Mouse (Mus musculus): ENCODE data around the gene Areg. TPM values are rescaled to one million over a fixed set of nuclear protein-coding genes. Genes with fewer than 3 reads are reported as not detected.

The Areg gene
- polyA plus RNA-seq, 1 experiment: not detected

- H3K4me1 ChIP-seq (ENCODE audit: control insufficient read depth, insufficient read depth, low read length): no peaks in the 10 kb centered on the region
- H3K9me3 ChIP-seq (replicated peaks; ENCODE audit: control insufficient read depth, insufficient read depth, low read length, poor library complexity, severe bottlenecking): no peaks in the 10 kb centered on the region
- TF ChIP-seq EP300 (IDR thresholded peaks at IDR 0.05; ENCODE audit: insufficient read depth, low read depth, low read length) (no peak), POLR2A (IDR thresholded peaks at IDR 0.05; ENCODE audit: insufficient read depth, low read length) (no peak), CTCF (IDR thresholded peaks at IDR 0.05; ENCODE audit: low read depth, low read length) (no peak)
- H3K4me3 ChIP-seq (ENCODE audit: low read depth, low read length): no peak overlapping the region
- H3K27ac ChIP-seq (ENCODE audit: insufficient read depth, low read length): no peak overlapping the region
- no peak overlapping the region for H3K9ac ChIP-seq (ENCODE audit: low read depth, poor library complexity, severe bottlenecking)
- no peaks in the 10 kb centered on the region for H3K36me3 ChIP-seq (ENCODE audit: control insufficient read depth, insufficient read depth, low read length, poor library complexity, severe bottlenecking)
- no peaks in the 10 kb centered on the region for H3K27me3 ChIP-seq (ENCODE audit: control insufficient read depth, insufficient read depth, low read length, poor library complexity, severe bottlenecking)
Observed at GRCm38 (mm10) chr5:91147001-91147400, 7.6 kb downstream of the Areg start.

- H3K4me3 ChIP-seq (ENCODE audit: low read depth, low read length): no peak overlapping the region
- H3K27me3 ChIP-seq (ENCODE audit: control insufficient read depth, insufficient read depth, low read length, poor library complexity, severe bottlenecking): no peaks in the 10 kb centered on the region
- H3K9me3 ChIP-seq (replicated peaks; ENCODE audit: control insufficient read depth, insufficient read depth, low read length, poor library complexity, severe bottlenecking): no peaks in the 10 kb centered on the region
- no peak overlapping the region for H3K27ac ChIP-seq (ENCODE audit: insufficient read depth, low read length)
- H3K9ac ChIP-seq (ENCODE audit: low read depth, poor library complexity, severe bottlenecking): no peak overlapping the region
- H3K36me3 ChIP-seq (ENCODE audit: control insufficient read depth, insufficient read depth, low read length, poor library complexity, severe bottlenecking): no peaks in the 10 kb centered on the region
- no peaks in the 10 kb centered on the region for H3K4me1 ChIP-seq (ENCODE audit: control insufficient read depth, insufficient read depth, low read length)
- no peak for TF ChIP-seq POLR2A (IDR thresholded peaks at IDR 0.05; ENCODE audit: insufficient read depth, low read length)
Observed at GRCm38 (mm10) chr5:91148054-91148453, 8.7 kb downstream of the Areg start.

GRCm38 (mm10) chr5:91156677-91157076, 17.3 kb downstream of the Areg start:
- TF ChIP-seq EP300 (IDR thresholded peaks at IDR 0.05; ENCODE audit: insufficient read depth, low read depth, low read length): no peak
- no peak for TF ChIP-seq POLR2A (IDR thresholded peaks at IDR 0.05; ENCODE audit: insufficient read depth, low read length)
- TF ChIP-seq CTCF (IDR thresholded peaks at IDR 0.05; ENCODE audit: low read depth, low read length): no peak
- Histone ChIP-seq H3K4me3 (ENCODE audit: low read depth, low read length) (no peak overlapping the region), H3K27me3 (ENCODE audit: control insufficient read depth, insufficient read depth, low read length, poor library complexity, severe bottlenecking) (no peaks in the 10 kb centered on the region), H3K4me1 (ENCODE audit: control insufficient read depth, insufficient read depth, low read length) (no peaks in the 10 kb centered on the region), H3K9me3 (replicated peaks; ENCODE audit: control insufficient read depth, insufficient read depth, low read length, poor library complexity, severe bottlenecking) (no peaks in the 10 kb centered on the region), H3K9ac (ENCODE audit: low read depth, poor library complexity, severe bottlenecking) (no peak overlapping the region), H3K27ac (ENCODE audit: insufficient read depth, low read length) (no peak overlapping the region), H3K36me3 (ENCODE audit: control insufficient read depth, insufficient read depth, low read length, poor library complexity, severe bottlenecking) (no peaks in the 10 kb centered on the region)

- H3K9ac ChIP-seq (ENCODE audit: low read depth, poor library complexity, severe bottlenecking): no peak overlapping the region
- no peak for TF ChIP-seq EP300 (IDR thresholded peaks at IDR 0.05; ENCODE audit: insufficient read depth, low read depth, low read length)
- no peak for TF ChIP-seq POLR2A (IDR thresholded peaks at IDR 0.05; ENCODE audit: insufficient read depth, low read length)
- TF ChIP-seq CTCF (IDR thresholded peaks at IDR 0.05; ENCODE audit: low read depth, low read length): no peak
- H3K4me3 ChIP-seq (ENCODE audit: low read depth, low read length): no peak overlapping the region
- H3K4me1 ChIP-seq (ENCODE audit: control insufficient read depth, insufficient read depth, low read length): no peaks in the 10 kb centered on the region
- no peak overlapping the region for H3K27ac ChIP-seq (ENCODE audit: insufficient read depth, low read length)
- H3K27me3 ChIP-seq (ENCODE audit: control insufficient read depth, insufficient read depth, low read length, poor library complexity, severe bottlenecking): no peaks in the 10 kb centered on the region
- H3K36me3 ChIP-seq (ENCODE audit: control insufficient read depth, insufficient read depth, low read length, poor library complexity, severe bottlenecking): no peaks in the 10 kb centered on the region
- H3K9me3 ChIP-seq (replicated peaks; ENCODE audit: control insufficient read depth, insufficient read depth, low read length, poor library complexity, severe bottlenecking): no peaks in the 10 kb centered on the region
Observed at GRCm38 (mm10) chr5:91157169-91157568, 17.8 kb downstream of the Areg start.

GRCm38 (mm10) chr5:91162787-91163186, 23.4 kb downstream of the Areg start:
- Histone ChIP-seq H3K9ac (ENCODE audit: low read depth, poor library complexity, severe bottlenecking) (no peak overlapping the region), H3K4me3 (ENCODE audit: low read depth, low read length) (no peak overlapping the region), H3K9me3 (replicated peaks; ENCODE audit: control insufficient read depth, insufficient read depth, low read length, poor library complexity, severe bottlenecking) (no peaks in the 10 kb centered on the region), H3K27me3 (ENCODE audit: control insufficient read depth, insufficient read depth, low read length, poor library complexity, severe bottlenecking) (no peaks in the 10 kb centered on the region; the same call in 1 of the 2 replicates), H3K4me1 (ENCODE audit: control insufficient read depth, insufficient read depth, low read length) (no peaks in the 10 kb centered on the region), H3K36me3 (ENCODE audit: control insufficient read depth, insufficient read depth, low read length, poor library complexity, severe bottlenecking) (no peaks in the 10 kb centered on the region), H3K27ac (ENCODE audit: insufficient read depth, low read length) (no peak overlapping the region)
- TF ChIP-seq EP300 (IDR thresholded peaks at IDR 0.05; ENCODE audit: insufficient read depth, low read depth, low read length) (no peak), POLR2A (IDR thresholded peaks at IDR 0.05; ENCODE audit: insufficient read depth, low read length) (no peak), CTCF (IDR thresholded peaks at IDR 0.05; ENCODE audit: low read depth, low read length) (no peak)

- no peaks in the 10 kb centered on the region for H3K36me3 ChIP-seq (ENCODE audit: control insufficient read depth, insufficient read depth, low read length, poor library complexity, severe bottlenecking)
- no peak overlapping the region for H3K27ac ChIP-seq (ENCODE audit: insufficient read depth, low read length)
- no peaks in the 10 kb centered on the region for H3K9me3 ChIP-seq (replicated peaks; ENCODE audit: control insufficient read depth, insufficient read depth, low read length, poor library complexity, severe bottlenecking)
- H3K4me1 ChIP-seq (ENCODE audit: control insufficient read depth, insufficient read depth, low read length): no peaks in the 10 kb centered on the region
- no peak overlapping the region for H3K4me3 ChIP-seq (ENCODE audit: low read depth, low read length)
- H3K27me3 ChIP-seq (ENCODE audit: control insufficient read depth, insufficient read depth, low read length, poor library complexity, severe bottlenecking): no peaks in the 10 kb centered on the region; the same call in 1 of the 2 replicates
- no peak overlapping the region for H3K9ac ChIP-seq (ENCODE audit: low read depth, poor library complexity, severe bottlenecking)
- TF ChIP-seq POLR2A (IDR thresholded peaks at IDR 0.05; ENCODE audit: insufficient read depth, low read length) (no peak), EP300 (IDR thresholded peaks at IDR 0.05; ENCODE audit: insufficient read depth, low read depth, low read length) (no peak), CTCF (IDR thresholded peaks at IDR 0.05; ENCODE audit: low read depth, low read length) (no peak)
Observed at GRCm38 (mm10) chr5:91166601-91167000, 27.2 kb downstream of the Areg start.
